Mouse (Mus musculus) T-cell, adult 2 months (primary cell): ENCODE measurements around the gene Ccz1.

Experiments used
- DNase-seq: peaks from one replicate; pipeline ENCODE4 v3.0.0; 2022; ENCODE audit warnings: low spot score

Gene Ccz1

DNA sequence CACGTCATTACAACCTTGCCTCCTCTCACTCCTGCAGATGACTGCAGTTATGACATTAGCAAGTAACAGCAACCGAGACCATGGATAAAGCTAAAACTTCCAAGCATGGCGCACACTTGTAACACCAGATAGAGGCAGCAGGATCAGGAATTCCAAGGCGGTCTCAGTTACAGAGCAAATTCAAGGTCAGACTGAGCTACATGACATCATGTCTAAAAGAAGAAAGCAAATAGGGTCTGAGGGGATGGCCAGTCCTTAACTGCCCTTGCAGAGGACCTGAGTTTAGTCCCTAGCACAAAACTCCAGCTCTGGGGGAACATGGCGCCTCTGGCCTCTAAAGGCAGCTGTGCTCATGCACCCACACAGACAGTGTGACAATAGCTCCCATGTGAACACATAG is 20.8 kb downstream of the Ccz1 start:
- DNase-seq, result no peak

DNA sequence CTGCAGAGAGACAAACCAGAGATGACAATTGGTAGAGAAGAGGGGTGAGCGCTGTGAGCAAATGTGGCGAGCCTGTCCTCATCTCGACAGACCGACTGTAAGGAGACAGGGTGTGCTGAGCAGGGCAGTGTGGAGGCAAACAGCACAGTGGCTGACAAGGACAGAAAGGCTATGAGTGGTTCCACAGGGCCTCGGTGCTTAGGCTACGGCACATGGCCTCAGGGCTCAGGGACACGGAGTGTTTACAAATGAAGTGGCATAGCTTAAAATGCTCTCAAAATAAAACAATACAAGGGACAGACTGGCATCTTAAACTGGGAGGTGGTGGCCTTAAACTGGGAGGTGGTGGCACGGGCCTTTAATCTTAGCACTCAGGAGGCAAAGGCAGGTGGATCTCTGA is 21.4 kb downstream of the Ccz1 start:
- DNase-seq, result no peak

DNA sequence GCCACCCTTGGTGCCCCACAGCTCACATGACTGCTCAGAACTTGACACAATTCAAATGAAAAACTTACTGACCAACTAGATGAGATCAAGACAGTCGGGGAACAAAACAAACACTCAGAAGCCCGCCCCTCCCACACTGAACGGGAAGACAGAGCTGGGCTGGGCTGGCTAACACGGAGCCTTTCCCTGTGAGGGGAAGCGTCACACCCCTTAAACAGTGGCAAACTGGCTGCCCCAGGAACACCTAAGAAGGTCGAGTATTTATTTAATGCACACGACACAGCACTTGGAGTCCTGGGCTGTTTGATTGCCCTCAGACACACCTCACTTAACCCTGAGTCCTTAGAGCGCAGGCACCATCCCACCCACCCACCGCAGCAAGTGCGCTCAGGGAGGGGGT is 22.0 kb downstream of the Ccz1 start:
- no peak for DNase-seq

DNA sequence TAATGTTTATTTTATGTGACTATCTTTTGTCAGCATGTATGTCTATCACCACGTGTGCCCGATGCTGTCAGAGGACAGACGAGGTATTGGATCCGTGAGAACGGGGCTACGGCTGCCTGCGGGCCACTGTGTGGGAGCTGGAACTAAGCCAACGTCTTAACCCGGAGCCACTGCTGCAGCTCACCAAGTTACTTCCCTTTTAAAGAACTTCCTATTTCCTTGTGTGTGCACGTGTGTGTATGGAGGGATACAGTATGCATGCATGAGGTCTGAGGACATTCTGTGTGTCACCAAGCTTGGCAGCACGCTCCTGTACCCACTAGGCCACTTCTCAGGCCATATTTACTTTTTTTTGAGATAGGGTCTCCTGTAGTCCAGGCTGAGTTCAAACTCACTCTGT is 24.6 kb downstream of the Ccz1 start:
- no peak for DNase-seq

DNA sequence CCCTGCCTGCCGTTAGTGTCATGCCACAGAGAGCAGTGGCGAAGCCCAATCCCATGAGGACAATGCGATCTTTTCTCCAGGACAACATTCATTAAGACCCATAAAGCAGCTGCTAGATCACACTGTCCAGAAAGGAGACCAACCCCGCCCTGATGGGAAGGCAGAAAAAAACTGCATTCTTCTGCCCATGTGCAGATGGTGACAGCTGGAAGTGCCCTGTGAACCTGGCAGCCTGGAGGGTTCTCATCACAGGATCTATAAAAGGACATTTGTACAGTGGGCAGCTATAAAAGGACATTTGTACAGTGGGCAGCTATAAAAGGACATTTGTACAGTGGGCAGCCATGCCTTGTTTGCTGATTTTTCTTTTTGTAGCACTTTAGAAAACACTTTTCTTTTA is 25.6 kb downstream of the Ccz1 start:
- no peak for DNase-seq

DNA sequence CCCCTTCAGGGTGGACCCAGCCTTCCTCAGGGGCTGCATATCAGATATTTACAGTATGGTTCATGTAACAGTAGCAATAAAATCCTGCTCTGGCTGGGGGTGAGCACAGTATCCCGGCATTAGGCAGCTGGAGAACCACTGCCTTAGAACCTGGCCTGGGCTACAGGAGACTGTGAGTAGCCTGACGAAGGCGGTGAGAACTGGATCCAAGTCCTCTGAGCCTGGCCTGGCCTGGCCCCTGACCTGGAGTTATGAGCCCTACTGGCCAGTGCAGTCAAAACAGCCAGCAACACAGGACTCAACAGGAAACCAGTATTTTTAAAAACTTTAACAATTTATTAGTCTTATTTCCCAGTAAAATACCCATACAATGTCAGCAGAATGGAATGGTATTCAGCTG is 27.1 kb downstream of the Ccz1 start:
- no peak for DNase-seq

DNA sequence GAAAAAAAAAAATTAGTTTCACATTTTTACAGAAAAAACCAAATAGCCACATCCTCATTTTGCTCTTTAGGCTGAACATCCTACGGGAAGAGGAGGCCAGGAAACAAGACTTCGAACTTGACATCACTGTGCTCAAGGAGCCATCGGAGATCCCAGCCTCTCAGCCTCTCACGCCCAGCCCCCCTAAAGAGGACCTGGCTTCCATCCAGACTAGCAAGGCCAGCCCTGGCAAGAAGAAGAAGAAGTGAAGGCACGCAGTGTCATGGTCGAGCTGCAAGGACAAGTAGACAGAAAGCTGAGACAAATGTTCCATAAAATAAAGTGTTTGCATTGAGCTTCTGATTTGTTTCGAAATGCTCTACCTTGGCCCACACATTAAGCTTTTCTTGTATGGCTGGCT is 29.3 kb downstream of the Ccz1 start:
- DNase-seq, result no peak

DNA sequence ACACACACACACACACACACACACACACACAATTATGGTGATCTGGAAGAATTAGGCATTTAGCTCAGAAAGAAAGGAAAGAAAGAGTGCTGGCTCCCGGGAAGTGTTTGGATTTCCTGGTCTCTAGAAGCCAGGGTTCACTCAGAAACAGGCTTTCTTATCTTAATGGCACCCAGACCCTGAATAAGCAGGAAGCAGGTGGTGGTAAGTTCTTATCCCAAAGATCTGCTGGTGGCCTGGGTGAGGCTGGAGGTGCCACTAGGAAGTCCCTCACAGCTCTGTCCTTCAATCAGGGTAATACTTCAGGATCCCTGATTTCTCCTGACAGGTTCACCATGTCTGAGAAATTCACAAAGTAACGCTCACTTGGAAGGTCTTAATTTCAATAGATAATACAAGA is 32.3 kb downstream of the Ccz1 start:
- no peak for DNase-seq

DNA sequence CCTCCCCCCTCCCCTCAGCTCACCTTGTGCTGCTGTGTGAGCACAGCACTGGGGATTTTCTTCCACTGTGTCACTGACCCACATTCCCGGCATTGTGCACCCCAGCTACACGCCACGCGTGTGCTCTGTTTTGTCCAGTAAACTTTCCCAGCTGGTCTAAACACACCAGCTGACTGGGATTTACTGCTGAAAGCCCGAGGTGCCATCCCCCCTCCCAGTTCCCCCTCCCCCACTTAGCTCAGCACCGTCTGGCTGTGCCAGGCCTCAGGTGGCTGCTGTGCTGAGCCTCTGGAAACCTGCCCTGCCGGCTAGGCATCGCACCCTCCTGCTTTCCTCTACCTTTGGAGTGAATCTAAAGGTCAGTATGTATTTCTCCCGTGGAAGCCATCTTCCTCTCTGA is 33.8 kb downstream of the Ccz1 start:
- DNase-seq, result no peak

DNA sequence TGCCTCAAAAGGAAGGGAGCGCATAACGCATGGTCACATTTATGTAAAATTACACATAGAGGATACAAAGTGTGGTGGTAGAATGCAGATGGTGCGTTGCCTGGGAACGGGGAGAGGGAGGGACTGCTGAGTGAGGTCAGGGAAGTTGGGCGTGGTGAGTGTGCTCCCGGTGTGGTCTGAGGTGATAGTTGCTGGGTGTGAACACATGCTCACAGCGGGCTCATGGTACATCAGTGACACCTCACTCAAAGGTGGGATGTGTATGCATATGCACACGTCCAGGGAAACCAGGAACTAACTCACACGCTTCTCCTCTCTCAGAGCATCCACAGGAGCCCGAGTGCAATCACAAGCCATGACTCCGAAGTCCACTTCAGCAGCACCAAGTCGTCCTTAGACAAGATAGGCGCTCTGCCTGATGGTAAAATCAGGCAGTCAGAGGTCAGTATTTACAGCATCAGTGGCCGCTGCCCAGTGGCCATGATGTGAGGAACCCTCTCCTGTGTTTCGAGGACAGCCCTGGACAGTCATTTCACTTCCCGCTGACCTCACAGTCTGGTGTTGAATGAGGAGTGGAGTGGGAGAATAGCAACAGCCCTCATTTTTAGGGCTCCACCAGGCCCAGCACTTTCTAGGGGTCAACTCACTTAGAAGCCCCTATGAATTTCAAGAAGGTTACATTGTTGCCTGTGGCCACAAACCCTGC is 37.8 kb downstream of the Ccz1 start:
- no peak for DNase-seq

DNA sequence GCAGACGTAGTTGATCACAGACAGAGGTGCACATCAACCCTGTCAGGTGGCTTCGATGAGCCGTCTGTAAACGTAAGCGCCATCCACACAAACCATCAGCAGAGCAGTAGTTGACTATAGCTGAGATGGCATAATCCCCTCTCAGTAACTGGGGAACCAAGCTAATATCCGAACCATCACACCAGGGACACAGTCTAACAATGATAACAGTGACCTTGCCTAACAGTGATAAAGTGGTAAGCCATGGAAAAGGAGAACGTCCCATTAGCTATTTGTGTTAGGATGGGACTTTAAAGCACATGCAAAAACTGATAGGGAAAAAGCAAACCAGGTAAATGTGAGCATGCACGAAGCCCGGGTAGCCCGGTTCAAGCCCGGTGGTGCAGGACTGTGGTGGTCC is 38.4 kb downstream of the Ccz1 start:
- no peak for DNase-seq

DNA sequence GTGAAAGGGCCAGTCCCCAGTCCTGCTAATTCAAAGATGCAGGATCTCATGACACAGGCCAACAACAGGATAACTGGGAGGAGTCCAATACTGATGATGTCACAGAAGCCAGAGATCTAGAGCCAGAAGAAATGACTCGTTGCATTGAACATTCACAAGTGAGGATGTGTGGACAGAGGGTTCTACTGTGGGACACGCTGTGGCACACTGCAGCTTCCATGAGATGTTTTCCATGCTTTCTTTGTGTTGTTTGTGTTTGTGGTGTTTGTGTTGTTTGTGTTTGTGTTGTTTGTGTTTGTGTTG is 39.1 kb downstream of the Ccz1 start:
- DNase-seq, result no peak

DNA sequence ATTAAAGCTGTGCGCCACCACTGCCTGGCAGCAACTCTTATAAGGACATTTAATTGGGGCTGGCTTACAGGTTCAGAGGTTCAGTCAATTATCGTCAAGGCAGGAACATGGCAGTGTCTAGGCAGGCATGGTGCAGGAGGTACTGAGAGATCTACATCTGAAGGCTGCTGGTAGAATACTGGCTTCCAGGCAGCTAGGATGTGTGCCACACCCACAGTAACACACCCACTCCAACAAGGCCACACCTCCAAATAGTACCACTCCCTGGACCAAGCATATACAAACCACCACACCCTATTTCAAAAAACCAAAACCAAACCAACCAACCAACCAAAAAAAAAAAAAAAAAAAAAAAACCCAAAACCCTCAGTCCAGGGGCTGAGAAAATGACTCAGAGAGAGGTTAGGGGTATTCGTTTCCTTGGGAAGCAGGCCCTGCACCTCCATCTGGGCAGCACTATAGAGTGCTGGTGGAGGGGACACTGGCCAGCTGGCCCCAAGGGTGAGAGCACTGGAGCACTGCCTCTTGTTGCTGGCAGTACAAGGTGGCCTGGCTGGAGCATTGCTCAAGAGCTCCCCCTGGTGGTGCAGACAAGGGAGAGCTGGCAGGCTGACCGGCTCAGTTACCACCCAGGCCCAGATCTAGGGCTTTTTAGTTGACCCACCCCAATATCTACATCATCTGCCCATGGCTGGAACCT is 39.6 kb downstream of the Ccz1 start:
- DNase-seq, result peak; percentile 45

DNA sequence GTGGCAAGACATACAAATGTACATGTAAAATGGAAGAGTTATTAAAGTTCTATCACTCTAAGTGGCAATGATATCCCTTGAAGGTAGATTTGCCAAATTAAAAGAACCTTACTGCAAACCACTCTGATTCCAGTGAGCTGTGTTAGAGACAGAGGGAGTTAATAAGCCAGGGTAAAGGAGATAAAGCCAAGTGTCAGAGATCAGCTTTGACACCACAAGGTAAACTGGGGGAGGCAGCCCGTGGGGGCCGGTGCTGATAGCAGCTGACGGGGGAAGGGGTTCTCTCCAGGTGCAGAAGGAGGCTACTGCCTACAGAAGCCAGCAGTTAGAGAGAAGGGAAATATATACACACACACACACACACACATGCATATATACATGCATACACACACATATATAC is 42.0 kb downstream of the Ccz1 start:
- no peak for DNase-seq

DNA sequence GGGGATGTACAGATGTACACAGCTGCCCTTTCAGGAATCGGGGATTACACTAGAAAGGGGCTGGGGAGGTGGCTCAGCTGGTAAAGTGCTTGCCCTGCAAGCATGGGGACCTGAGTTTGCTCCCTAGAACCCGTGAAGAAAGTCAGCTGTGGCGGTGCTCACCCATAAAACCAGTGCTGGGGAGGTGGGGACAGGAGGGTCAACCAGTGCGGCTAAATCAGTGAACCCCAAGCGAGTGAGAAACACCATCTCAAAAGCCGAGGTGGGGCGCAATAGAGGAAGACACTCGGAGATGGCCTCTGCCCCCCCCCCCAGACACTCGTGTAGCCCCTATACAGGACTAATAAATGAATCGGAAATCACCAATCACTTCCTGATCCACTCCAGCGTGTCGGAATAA is 48.0 kb downstream of the Ccz1 start:
- no peak for DNase-seq

DNA sequence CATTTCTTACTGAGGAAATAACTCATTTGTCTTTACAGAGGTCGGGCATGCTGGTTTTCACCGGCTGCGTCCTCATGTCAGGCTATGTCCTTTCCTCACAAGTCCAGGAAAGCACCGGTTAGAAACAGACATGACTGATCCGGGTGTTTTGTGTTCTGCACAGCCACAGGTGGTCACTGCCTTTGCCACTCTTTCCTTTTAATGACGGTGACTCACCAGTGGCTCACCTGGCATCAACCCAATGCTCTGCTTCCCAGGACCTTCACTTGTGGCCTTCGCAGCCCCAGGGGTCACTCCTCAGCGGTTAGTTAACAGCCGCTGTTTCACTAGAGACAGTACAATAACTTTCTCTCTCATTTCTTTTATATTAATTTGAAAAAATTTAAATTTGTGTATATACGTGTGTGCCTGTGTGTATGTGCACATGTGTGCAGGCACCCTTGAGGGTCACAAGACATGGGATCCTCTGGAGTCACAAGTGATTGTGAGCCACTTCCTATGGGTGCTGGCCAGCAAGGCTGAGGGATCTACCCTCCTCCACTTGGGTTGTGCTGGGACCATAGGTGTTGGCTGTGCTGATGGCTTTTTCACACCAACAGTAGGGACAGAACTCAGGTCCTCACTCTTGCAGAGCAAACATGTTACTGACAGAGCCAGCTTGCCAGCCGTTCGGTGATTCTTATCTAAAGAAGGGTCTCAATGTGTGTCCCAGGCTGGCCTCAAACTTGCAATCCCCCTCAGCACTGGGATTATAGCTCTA is 48.9 kb downstream of the Ccz1 start:
- no peak for DNase-seq

DNA sequence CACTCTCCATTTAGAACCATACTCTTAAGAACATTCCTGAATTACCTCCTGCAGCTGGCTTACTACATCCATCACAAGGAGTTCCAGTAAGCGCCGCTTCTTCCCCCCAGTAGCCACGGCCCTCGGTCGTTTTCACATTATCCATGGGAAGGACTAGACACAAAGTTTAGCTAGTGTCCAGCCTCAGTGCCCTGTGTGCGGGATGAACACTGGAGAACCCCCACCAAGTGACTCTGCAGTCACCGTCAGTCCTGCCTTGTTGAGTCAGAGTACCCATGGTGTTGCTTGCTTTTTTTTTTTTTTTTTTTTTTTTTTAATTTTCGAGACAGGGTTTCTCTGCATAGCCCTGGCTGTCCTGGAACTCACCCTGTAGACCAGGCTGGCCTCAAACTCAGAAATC is 53.5 kb downstream of the Ccz1 start:
- no peak for DNase-seq

DNA sequence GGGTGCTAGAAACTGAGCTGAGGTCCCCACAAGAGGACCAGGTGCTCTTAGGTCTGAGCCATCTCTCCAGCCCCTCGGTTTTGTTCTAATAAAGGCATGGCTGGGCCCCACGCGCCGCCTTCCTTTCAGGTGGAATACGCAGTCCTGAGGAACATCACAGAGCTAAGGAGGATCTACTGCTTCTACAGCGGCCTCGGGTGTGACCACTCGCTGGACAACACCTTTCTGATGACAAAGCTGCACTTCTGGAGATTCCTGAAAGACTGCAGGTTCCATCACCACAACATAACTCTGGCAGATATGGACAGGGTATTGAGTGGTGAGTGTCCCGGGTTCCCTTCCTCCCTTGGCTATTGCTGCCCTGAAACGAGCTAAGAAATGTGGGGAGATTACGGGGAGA is 55.1 kb downstream of the Ccz1 start:
- no peak for DNase-seq

DNA sequence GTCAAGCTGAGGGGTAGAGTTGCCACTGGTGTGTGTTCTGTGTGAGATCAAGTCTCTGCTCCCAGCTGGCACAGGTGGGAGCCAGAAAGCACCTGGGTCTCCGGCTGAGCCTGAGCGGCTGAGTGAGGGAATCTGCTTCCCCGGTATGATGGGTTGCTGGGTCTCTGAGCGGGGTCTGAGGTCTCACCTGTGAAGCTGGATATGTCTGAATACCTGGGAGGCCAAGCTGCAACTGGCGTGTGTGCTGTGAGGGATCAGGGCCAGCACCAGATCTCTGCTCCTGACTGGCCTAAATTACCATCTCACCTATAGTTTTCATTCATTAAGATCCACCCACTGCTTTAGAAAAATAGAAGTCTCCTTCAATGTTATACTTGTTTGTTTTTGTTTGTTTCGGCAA is 57.6 kb downstream of the Ccz1 start:
- DNase-seq, result no peak

DNA sequence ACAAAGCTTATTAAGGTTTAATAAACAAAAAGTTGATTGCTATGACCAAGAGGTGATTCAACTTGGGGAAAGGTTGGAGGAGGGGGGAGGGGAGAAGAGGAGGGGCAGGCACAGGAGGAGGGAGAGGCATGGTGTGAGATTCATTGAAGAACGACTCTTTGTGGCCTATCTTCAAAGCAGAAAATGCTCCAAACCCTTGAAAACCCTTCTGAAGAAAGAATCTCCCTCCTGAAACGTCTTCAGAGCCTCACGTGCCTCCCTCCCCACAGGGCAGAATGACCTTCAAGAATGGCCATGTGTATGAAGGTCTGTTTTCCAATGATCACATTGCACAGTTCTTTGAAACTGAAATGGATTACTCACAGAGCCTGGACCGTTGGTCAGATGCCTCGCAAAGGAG is 64.7 kb downstream of the Ccz1 start:
- DNase-seq, result no peak

DNA sequence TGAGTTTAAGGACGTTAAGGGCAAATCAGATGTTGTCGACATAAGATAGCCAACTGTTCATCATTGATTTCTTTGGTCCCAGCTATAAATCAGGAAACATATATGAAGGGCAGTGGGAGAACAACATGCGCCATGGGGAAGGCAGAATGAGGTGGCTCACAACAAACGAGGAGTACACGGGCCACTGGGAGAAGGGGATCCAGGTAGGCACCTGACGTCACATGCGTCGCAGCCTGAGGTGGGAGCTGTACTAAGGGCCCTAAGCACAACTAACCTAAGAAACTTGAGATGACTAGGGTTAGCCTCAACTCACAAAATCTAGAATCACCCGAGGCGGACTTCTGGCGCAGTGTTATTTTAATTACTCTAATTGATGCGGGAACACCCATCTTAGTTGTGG is 66.3 kb downstream of the Ccz1 start:
- no peak for DNase-seq

DNA sequence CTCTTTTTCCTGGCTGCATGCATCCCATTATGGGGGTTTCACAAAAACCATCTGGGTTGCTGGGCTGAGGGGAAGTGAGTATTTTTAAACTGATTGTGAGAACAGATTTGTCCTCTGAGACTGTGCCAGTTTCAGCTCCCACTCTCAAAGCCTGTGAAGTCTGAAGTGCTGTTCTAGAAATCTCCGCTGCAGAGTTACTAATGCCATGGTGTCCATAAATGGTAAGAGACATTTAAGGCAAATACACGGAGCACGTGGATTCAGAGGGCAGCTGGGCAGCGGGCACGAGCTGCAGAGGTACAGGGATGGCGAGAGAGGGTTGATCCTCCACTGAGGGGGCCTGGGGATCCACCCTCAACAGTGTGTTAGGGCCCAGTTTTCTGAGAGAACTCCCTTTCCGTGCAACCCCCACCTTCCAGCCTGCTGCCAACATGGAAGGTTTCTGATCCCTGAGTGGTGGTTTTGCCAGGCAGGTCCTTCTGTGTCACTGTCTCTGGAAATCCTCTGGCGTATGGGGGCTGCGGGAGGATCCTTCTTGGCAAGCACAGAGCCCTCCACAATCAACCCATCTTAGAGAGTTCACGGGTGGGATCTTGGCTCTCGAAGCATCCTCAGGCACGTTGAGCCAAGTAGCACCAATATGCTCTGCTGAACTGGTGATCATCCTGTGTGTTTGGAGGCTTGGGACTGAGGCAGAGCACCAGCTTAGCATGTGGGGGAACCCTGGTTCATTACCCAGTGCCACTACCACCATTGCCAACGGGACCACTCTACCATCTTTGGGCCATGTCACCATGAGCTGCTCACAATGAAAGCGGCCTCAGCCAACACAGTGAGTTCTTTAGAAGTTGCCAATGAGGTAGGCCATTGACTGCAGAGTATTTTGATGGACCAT is 71.2 kb downstream of the Ccz1 start:
- no peak for DNase-seq

DNA sequence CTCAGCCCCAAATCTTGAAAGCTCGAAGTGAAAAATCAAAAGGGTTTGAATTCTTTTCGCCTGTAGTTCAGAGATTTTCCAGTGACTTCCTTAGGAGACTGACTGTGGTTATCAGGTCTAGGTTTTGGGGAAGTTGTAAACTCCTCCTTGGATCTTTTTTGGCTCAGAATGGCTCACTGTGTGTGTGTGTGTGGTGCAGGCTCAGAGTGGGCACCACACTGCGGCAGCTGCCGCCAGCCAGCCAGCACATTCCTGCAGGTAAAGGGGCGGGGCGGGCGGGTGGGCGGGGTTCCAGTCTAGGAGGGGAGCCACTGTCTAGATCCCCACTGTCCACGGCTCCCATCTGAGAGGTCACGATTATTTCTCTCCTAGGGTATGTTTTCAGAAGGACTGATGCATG is 73.1 kb downstream of the Ccz1 start:
- no peak for DNase-seq
